Mouse (Mus musculus): Measurements from ENCODE around the gene Rab5if.

- TF ChIP-seq CTCF (IDR thresholded peaks at IDR 0.05; ENCODE audit: low read depth) (no peak), EP300 (optimal IDR thresholded peaks at IDR 0.05) (no peak)
Observed at GRCm38 (mm10) chr2:156884396-156885211, 21.7 kb downstream of the Rab5if start.
